Mouse (Mus musculus) left cerebral cortex, adult 2 months (tissue): Measurements from ENCODE around the gene Vapb. TPM values are rescaled to one million over a fixed set of nuclear protein-coding genes. Genes with fewer than 3 reads are reported as not detected.
A peak's percentile ranks its signal among the peaks of the same experiment; 100 is the strongest.
"Not testable (repeated sequence)": the region's sequence is repeated elsewhere in the genome, so short reads cannot be mapped to it uniquely, and the experiment has no call there.

Experiments
- DNase-seq, 2 experiments: peaks; one replicate each; pipeline ENCODE4 v3.0.0; 2021 to 2022; ENCODE audit warnings: low spot score in 2 of 2, mixed read lengths in 1 of 2; ENCODE audit errors: extremely low spot score in 1 of 2
- H3K27ac ChIP-seq: fragments of 200-600 bp; 2 replicates; pipeline ENCODE4 v1.8.1; 2022
- H3K4me3 ChIP-seq: fragments of 200-600 bp; 2 replicates; pipeline ENCODE4 v1.8.1; 2022
- CTCF ChIP-seq: fragments of 200-600 bp; IDR thresholded peaks from 2 replicates; pipeline ENCODE4 v1.8.1; 2022; ENCODE audit warnings: antibody characterized with exemption, mild to moderate bottlenecking, moderate library complexity
- intact Hi-C: fragments of 180-260 bp; cut with DNase I; formaldehyde crosslinking; loops from one replicate; pipeline ENCODE4 v1.15.1; 2025
- long read RNA-seq, 2 experiments: library from polyadenylated mRNA; stranded (forward); transcript quantifications; one replicate each; pipeline ENCODE4 v2.0.0; 2021; ENCODE audit warnings: borderline mapping rate in 2 of 2
- total RNA-seq, 2 experiments: library from RNA; stranded (reverse); gene quantifications; 2 replicates each; pipeline ENCODE4 v1.2.3; 2021

The Vapb gene
- total RNA-seq: 100 to 1,000 TPM; 125 to 130 TPM
- long read RNA-seq, experiment 1, full-length matches to known transcripts: 1 of 5 reads
- long read RNA-seq, experiment 1, partial matches to known transcripts: 0 of 5 reads
- long read RNA-seq, experiment 1, other reads (novel, unspliced or antisense): 4 of 5 reads
- long read RNA-seq, experiment 2, partial matches to known transcripts: 0 of 9 reads
- long read RNA-seq, experiment 2, other reads (novel, unspliced or antisense): 9 of 9 reads

DNA sequence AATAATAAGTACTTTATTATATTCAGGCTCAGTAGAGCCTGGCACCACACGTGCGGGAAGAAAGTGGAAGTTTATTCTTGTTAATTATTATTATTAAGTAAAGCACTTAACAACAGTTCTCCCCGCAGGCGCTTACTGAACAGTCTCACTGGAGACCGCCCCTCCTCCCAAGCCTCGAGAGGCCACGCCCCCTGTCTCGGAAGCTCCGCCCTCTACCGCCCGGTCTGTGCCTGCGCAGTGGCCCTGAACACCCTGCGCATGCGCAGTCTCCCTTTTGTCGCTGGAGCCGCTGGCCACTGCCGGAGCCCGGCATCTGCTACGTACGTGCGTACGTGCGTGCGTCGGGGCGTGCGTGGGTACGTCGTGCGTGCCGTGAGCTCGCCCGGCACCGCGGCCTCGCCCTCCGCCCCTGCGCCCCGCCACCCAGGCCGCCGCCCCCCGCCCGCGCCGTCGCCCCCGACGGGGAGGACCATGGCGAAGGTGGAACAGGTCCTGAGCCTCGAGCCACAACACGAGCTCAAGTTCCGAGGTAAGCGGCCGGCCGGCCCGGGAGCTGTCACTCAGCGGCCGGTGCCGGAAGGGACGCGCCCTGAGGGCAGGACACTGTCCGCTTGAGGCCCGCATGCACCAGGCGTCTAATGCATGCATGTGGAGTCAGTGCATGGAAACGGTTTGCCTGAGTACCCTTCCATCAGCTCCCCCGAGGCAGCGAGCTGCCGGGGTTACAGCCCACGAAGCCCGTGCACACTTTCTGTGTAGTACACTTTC, at the start of gene Vapb:
TSS of gene Vapb (plus strand) at position 290 of the 768 bp plus-strand sequence.
- Histone ChIP-seq H3K4me3 (peak within 1 kb of the TSS; percentile 87), H3K27ac (peak within 1 kb of the TSS; percentile 89)
- TF ChIP-seq CTCF: peak; percentile 28
- intact Hi-C loops: loop anchor here (2.0 kb wide), 1 partner anchor 79 kb away; the partner anchor contains the start of gene Rab22a
- DNase-seq: peak; percentile 100

DNA sequence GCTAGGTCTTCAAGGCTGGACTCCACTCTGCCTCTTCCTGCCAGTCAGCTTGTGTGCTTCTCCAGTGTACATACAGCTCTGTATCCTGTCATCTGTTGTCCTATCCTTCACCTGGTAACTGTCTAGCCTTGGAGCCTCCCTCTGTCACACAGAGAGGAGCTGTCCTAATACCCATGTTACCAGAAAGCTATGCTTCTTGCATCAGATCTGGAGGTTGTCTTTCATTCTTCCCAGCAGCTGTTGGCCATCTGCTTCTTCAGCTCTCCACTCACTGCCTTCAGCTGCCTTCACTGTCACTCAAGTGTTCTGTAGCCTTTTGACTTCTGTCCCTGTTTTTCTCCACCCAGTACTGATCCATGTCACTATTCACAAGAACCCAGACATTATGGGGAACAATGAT, 47.5 kb upstream of the Vapb start:
- Histone ChIP-seq H3K27ac (no peak overlapping the region), H3K4me3 (no peak overlapping the region)
- DNase-seq: no peak
- TF ChIP-seq CTCF: no peak
- intact Hi-C loops: no loop called here

DNA sequence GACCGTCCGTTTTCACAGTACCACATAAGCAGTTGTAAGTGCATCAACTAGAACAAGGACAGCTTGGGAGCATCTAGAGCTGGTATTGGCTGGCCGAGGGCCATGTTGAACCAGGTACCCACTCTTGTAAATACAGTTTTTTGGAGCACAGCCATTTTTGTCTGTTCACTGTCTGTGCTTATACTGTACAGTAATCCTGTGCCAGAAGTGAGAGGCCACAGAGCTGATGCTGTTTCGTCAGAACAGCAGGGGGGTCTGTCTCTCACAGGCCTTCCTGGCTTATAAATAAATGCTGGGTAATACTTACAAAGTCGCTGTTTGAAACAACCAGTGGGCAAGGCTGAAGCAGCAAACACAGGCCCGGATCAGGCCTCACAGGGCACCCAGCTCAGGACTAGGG, 45.6 kb upstream of the Vapb start:
- H3K27ac ChIP-seq: no peak overlapping the region
- DNase-seq: no peak
- no peak overlapping the region for H3K4me3 ChIP-seq
- intact Hi-C loops: no loop called here
- TF ChIP-seq CTCF: no peak

DNA sequence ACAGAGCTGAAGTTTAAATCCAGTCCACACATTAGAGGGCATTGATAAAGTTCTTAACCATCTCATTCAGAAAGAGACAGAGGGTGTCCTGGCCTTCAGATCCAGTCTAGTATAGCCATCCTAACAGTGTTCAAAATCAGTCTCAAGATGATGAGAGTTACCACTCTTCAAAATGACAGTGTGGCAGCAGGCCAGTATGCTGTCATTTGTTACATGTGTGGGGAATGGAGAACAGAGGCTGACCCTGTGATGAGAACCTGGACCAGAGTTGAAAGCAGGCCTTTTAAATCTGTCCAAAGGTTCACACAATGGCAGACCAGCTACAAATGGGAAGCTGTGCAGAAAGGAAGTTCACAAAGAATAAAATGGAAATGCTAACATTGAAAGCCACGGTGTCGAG, 44.6 kb upstream of the Vapb start:
- DNase-seq: no peak
- Histone ChIP-seq H3K4me3 (no peak overlapping the region), H3K27ac (no peak overlapping the region)
- intact Hi-C loops: no loop called here
- TF ChIP-seq CTCF: no peak

DNA sequence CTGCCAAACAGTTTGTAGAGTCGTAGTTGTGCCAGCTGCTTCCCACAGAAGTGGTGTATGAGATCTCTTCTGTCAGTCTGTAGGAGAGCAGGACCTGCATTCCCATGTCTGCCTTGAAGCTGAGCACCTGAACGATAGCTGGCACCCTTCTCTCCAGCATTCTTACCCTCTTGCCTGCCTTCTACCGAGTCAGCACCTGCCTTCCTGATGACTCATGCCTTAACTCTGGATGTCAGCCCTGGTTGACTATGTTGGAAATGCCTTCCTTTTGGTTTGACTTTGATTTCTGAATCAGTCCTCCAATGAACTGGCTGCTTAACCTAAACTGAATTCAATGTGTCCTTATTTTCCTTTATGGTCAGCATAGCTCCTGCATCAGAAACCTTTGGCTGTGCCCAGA, 38.5 kb upstream of the Vapb start:
- no peak for DNase-seq
- intact Hi-C loops: no loop called here

DNA sequence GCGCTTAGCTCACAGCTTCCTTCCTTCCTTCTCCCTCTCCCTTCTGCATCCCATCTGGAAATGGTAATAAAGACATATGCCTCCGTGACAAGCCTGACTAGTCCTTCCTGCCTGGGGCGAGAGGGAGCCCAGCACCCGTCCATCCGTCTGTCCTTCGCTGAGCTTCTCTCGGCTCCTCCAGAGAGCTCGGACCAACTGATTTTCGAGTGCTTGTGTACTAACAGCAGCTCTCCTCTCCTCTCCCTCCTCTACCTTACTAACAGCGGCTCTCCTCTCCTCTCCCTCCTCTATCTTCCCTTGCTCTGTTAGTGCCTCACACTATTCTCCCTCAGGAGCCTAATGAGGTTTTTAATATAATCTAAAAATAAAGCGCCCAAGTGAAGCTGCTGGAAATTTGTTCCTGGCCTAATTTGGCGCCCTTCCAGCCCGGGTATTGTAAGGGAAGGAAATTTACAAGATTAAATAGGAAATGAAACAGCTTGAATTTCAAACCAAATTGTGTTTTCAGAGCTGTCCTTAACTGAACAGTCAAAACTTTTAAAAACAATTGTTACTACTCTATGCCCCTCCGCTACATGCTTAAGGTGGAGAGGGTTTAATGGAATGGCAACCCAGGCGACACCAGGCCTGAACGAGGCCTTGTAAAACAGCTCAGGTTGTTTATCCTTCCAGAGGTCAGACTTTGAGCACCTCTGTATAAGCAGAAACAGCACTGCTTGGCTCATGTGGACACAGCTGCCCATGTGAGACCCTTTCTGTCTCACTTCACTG, 35.0 kb upstream of the Vapb start:
- H3K27ac ChIP-seq: no peak overlapping the region
- TF ChIP-seq CTCF: no peak
- no peak for DNase-seq

More for the DNA sequence above, 38.5 kb upstream of the Vapb start:
- H3K4me3 ChIP-seq: no peak overlapping the region
- no peak overlapping the region for H3K27ac ChIP-seq
- TF ChIP-seq CTCF: no peak

DNA sequence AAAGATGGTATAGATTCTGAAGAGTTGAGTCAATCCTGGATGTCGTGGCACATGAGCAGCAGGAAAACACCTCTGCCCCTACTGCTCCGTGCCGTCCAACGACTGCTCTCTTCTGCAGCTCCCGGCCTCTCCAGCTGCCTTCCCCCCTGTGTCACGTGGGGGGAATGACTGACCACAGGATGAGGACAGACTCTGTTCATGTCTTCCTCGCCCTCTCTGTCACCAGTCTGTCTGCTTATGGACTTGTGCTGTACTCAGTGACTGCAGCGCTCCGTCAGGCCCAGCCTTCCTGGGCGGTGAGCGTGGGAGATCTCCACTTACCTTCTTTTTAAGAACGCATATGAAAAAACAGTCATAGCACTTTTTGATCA, 34.5 kb upstream of the Vapb start:
- DNase-seq: no peak
- Histone ChIP-seq H3K4me3 (no peak overlapping the region), H3K27ac (no peak overlapping the region)
- intact Hi-C loops: no loop called here
- no peak for TF ChIP-seq CTCF

More for the DNA sequence above, 35.0 kb upstream of the Vapb start:
- intact Hi-C loops: no loop called here
- no peak overlapping the region for H3K4me3 ChIP-seq

DNA sequence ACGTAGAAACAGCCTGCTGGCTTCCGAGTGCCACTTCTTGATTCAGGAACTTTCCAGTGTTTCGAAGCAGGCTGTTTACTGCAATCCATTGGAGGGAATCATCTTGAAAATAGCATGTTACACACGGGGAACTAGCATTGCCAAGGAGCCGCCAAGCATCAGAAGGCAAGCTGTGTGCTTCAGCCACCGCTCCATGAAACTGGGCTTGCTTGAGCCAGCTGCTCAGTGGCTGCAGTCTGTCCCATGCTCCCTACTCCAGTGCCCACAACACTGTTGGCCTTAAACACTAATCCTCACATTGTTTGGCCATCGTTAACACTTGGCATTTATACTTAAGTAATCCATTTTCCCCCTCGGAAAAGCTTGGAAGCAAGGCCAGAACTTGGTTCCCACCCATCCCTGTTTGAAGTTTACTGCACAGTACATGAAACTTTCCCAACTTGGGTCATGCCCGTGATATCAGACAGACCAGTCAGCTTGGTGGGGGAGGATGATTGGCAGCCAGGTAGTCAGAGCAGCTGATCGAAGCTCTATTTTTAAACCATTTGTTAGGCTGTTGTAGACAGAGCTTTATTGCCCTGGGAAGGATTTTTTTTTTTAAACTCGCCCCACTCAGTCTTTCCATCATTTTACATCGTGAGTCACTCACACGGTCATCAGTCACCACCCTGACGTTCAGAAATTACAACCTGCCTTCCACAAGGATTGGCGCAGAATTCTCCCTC, 31.3 kb upstream of the Vapb start:
- intact Hi-C loops: no loop called here
- Histone ChIP-seq H3K27ac (no peak overlapping the region), H3K4me3 (no peak overlapping the region)
- TF ChIP-seq CTCF: no peak
- DNase-seq: no peak

DNA sequence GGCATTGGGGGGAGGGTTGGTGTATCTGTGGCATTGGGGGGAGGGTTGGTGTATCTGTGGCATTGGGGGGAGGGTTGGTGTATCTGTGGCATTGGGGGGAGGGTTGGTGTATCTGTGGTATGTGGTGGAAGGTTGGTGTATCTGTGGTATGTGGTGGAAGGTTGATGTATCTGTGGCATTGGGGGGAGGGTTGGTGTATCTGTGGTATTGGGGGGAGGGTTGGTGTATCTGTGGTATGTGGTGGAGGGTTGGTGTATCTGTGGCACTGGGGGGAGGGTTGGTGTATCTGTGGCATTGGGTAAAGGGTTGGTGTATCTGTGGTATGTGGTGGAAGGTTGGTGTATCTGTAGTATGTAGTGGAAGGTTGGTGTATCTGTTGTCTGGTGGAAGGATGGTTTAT, 29.7 kb upstream of the Vapb start:
- not testable (repeated sequence) for DNase-seq, H3K27ac ChIP-seq, H3K4me3 ChIP-seq
- intact Hi-C loops: loop anchor here (1.0 kb wide), 1 partner anchor 90 kb away; no protein-coding TSS in a partner anchor

DNA sequence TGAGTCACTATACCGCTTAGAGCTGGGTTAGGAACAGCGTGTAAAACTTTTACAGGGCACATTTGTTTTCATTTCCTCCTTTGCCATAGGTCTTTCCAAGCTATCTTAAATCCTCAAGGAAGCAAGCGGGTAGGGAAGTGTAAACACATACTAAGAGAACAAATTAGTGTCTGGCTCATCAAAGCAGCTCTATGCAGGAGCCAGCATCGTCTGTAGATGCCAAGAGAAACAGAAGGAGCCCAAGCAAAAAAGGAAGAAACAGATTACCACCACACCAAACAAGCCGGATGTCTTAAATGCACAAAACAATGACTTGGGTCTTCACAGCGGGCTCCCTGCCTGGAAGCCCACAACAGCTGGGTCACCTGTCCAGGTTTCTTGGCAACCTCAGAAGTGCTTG, 27.1 kb upstream of the Vapb start:
- TF ChIP-seq CTCF: no peak
- no peak for DNase-seq
- Histone ChIP-seq H3K4me3 (no peak overlapping the region), H3K27ac (no peak overlapping the region)
- intact Hi-C loops: no loop called here

DNA sequence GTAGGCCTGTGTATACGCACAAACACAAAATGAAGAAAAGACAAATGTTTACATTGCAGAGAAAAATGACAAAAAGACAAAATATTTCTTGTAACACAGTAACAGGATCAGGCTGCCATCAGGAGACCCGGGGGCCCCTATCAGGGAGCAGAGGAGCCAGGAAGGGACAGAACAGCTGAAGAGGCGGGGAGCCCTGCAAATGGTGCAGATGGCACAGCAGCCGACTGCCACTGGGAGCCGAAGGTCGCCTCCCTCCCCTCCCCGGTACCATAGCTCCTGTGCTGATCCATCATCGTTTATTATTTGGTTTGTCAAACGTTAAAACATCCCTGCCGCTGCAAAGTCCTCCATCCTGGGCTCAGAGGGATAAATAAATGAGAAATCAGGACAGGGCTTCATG, 24.7 kb upstream of the Vapb start:
- intact Hi-C loops: no loop called here
- Histone ChIP-seq H3K4me3 (no peak overlapping the region), H3K27ac (no peak overlapping the region)
- no peak for DNase-seq
- TF ChIP-seq CTCF: no peak
